Mouse (Mus musculus): Measurements from ENCODE around the gene Mitf.

- TF ChIP-seq POLR2A (IDR thresholded peaks at IDR 0.05; ENCODE audit: extremely low read depth, insufficient read depth, low read length), result no peak
- no peak for TF ChIP-seq CTCF (IDR thresholded peaks at IDR 0.05; ENCODE audit: extremely low read depth, insufficient read depth, low read length)
Observed at GRCm38 (mm10) chr6:97800615-97801014, 6.2 kb upstream of the Mitf start.

All from cortical plate, adult 2 months (tissue).